Mouse (Mus musculus) CD4-positive helper T cell, adult 2 months (primary cell): Measurements from ENCODE around the gene Colq.

ENCODE experiments used
- DNase-seq: peaks from one replicate; pipeline ENCODE4 v3.0.0-alpha.2; 2012; ENCODE audit warnings: low read depth, missing footprints, low spot score

Colq gene

DNA sequence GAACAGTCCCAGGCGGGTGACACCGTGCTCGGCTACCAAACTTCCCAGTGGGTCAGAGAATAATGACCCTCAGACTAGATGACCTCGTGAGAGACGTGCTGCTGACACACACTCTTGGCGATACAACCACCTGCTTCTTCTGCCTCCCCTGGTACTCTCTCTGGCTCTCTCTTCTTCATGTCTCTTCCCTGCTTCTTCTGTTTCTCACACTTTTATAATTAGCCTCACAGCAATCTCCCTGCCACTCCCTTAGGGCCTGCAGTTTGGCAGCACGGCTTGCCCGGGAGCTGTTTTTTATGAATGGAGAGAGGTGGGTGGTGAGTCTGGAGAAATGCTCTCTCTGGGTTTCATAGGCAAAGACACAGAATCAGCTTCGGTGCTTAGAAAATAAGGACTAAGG, 15.3 kb downstream of the Colq start:
- no peak for DNase-seq

DNA sequence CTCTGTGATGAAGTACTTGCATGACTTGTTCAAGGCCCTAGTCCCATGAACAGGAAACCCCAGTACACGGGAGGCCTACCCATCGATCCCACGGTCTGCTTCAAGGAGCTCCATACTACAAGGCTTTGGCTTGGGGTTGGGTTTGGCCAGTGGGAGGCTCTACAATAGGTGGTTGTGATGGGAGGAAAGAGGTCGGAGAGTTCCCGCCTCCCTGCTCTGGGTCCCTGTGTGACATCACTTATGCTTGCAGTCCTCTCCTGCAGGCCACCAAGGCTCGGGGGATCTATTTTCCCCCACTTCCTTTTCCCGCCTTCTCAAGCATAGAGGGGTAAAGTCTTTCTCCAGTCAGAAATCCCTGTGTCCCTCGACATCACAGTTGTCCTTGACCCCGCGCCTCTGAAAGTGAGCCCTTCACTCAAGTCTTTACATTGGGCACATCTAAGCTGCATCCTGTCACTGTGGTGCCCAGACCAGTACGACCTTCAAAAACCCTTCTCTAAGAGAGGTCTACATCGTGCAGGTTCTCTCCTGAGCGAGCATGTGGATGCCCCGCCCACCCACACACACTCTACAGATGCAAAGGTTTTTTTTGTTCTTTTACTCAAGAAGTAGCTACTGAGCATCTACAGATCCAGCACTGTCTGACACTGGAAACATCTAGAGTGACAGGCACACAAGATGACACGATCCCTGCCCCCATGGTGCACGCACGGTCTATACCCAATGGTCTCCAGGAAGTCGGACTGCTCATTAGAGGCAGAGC, 16.1 kb downstream of the Colq start:
- DNase-seq = no peak

DNA sequence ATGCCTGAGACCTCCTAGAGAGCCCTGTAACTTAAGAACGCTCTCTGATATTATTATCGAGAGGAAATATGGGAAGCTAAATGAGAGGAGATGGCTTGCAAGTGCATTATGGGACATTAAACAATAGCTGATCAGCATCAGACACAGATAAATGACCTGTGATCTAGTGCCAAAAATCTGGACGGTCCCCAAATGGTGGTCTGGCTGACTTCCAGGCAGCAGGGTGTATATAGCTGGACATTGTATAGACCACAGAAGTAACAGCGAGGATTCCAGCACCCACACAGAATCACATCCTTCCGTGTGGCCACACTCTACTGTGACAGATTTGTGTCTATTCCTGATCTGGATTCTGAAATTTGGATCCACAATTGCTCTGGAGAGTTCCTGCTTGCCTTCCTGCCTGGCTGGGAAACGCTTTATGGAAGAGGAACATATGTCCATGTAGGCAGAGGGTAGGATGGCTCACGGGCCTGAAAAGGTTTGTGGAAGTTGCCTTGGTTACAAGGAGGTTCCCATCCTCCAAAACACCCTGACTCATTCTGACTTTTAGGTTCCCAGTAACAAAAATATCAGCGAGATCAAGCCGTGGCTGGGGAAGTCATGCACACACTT, 18.5 kb downstream of the Colq start:
- no peak for DNase-seq

DNA sequence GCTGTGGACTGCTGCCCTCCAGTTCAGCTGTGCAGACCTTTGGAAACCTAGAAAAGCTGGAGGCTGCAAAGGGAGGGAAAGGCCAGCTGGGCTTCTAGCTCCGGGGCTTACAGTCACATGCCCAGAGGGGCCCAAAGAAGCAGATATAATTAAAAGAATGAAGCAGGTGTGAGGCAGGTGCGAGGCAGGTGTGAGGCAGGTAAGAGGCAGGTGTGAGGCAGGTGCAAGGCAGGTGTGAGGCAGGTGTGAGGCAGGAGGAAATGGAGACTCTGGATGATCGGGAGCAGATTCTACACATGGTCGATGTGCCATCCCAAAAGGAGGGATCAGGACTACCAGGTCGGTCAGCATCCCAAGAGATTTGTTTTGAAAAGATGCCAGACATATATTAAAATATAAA, 19.7 kb downstream of the Colq start:
- no peak for DNase-seq

DNA sequence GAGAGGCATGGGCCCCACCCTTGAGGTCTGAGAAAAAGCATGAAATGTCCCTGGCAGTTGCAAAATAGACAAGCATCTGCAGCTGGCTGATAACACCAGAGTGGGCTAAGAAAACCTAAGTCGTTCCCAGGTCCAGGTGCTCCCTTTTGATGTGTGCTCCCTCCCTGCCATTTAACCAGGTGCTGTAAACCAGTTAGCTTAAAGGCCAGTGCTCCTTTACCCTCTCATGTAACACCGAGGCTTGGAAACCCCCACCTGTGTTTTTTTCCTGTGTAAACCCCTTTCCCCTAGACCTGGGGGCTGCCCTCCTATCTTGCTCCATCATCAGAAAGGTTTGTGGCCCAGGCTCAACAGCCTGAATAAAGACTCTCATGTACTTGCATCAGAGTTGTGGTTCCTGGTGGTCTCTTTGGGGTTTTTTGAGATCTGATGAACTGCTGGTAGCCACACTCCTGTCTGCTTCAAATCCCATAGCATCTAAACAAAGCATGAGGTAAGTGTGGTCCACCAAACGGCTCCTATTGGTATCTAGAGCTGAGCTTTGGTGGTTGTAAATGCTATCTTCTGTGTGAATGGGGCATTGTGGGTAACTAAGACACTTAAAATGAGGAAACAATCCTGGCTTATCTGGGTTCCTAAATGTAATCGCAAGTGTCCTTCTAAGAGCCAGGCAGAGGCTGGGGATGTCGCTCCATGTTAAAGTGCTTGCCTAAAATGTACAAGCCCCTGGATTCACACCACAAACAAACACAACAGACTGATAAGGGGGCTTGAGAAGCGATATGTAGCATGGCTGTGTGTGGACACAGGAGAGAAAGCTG, 20.8 kb downstream of the Colq start:
- DNase-seq = peak; percentile 19

DNA sequence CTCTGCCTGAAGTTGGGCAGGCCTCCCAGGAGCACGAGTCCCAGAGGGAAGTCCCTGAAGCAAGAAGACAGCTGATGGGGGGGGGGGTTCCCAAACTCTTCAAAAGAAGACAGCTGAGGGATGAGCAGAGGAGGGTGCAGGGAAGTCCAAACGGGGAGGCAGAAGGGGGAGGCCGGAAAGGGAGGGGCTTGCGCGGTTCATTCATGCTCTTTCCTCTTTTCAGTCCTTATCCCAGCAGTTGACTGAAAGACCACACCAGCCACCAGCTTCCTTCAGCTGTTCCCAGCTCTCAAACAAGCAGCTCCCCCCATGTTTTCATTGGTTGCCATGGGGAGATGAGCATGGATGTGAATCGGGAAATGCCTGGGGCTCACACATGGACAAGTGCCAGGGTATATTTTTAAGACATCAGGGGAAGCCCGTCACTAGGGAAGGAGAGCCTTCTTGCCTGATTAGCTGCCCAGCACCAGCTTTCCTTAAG, 22.0 kb downstream of the Colq start:
- DNase-seq = no peak

DNA sequence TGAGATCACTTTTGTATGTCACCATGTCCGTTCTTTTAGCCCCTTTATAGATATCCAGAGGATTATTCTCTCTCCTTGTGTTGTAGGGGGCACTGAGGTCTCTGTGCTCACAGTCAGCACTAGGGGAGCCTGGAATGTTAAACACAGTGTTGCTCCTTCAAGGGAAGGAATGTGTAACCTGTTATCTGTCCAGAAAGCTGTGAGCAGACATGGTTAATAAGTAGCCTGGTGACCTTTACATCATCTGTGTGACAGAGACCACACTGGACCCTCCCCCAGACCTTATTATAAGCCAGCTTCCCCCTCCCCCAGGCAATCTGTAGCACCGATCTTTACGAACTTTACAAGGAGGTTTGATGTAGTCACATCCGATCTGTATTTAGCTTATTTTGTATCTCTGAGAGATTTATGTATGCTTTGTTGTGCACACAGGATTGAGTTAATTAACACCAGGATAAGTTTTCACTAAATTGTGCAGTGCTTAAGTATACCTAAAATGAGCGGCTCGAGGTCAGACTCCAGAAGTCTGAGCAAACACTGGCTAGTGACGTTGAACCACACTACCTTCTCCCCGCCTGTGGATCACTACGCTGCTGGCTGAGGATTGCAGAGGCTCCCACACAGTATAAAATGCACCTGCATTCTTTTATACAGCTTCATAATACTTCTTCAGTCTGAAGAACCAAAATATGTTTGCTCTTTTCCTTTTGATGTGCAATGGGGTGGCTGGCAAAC, 25.5 kb downstream of the Colq start:
- DNase-seq = no peak

DNA sequence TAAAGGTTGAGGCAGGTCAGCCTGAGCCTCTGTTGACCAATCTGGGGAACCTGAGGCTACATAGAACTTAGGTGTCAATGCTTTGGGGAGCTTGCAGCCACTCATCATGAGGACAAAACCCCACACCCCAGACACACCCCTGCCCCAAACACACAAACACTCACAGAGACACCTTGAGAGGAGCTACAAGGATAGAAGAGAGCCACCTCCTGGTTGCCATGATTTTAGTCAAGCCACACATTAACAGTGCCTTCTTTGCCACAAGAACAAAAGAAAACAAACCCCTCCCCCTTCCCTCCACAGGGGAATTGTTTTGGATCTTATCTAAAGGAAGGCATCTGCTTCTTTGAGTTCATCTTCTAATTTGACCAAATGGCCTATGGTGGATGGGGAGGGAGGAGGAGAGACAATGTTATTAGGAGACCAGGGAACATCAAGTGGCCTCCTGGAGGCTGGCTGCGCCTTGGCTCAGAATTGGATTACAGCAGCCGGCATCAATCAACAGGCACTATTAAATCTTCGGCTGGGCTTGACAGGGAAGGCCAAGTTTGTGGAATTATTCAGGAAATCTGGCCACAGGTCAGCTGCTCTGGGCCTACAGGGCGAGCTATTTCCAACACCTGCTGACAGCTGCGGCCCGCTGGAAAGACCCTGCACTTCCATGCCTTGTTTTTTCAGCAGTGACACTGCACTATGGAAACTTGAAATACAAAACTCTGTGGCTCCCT, 26.5 kb downstream of the Colq start:
- no peak for DNase-seq

DNA sequence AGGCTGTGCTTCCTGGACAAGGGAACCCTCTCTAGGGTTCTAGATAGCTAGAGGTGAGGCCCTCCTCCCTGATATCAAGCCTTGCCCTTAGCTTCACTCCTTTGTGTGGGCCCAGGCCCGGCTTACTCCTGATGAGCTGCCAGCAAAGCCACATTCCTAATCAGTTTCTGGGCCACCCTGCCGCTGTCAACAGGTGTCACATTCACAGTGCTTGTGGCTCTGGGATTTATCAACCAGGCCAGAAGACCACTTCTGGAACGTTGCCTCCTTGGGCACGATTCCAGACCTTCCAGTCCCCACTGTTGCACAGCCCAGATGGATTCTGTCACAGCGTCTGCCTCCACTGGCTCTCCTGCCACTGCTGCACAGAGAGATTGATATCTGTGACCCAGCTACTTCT, 30.3 kb downstream of the Colq start:
- no peak for DNase-seq

DNA sequence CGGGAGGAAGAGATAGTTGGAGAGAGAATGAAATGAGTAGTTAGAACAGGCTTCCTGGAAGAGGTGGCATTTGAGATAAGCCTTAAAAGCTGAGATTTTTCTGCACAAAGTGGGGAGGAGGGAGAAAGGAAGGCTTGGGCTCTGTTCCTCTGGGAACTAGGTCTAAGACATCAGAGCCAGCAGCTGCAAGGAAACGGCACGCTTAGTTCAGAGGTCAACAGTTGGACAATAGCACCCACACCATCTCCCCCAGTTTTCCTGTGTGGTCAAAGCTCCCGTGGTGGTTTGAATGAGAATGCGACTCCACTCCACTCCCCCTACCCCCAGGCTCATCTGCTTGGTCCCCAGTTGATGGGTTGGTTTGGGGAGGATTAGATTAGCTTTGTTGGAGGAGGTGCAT, 31.9 kb downstream of the Colq start:
- DNase-seq = no peak

DNA sequence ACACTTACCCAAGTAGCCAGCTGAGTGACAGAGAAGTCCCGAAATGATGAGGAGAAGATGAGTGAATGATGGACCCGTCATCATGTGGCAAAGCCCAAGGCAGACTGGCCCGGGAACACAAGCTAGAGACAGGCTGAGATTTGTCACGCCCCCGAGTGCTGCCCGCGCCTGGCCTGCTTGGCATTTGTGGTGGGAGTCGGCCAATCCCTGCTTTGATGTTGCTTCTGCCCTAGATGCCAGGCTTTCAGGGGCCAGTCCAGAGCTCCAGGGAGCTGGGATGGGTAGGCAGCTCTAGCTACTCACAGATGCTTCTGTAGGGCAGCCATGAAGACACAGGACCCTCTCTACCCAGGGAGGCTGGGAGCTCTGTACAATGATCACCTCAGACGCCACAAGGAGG, 33.4 kb downstream of the Colq start:
- no peak for DNase-seq

DNA sequence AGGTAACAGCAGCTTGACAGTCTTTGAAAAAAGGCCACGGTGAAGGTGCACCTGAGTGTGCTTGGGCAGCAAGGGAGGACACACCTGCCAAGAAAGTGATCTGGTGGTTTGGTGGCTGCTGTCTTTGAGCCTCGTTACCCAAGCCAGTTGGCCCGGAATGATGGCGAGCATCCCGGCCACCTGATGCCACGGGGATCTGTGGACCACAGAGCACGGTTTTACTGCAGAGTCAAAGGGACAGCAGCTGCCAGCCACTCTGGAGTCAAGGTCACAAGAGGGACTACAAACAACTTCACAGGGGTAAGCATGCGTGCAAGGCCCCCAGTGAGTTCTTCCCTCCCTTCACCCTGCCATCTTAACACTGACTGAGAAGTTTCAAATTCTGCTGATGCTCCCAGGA, 33.9 kb downstream of the Colq start:
- no peak for DNase-seq

DNA sequence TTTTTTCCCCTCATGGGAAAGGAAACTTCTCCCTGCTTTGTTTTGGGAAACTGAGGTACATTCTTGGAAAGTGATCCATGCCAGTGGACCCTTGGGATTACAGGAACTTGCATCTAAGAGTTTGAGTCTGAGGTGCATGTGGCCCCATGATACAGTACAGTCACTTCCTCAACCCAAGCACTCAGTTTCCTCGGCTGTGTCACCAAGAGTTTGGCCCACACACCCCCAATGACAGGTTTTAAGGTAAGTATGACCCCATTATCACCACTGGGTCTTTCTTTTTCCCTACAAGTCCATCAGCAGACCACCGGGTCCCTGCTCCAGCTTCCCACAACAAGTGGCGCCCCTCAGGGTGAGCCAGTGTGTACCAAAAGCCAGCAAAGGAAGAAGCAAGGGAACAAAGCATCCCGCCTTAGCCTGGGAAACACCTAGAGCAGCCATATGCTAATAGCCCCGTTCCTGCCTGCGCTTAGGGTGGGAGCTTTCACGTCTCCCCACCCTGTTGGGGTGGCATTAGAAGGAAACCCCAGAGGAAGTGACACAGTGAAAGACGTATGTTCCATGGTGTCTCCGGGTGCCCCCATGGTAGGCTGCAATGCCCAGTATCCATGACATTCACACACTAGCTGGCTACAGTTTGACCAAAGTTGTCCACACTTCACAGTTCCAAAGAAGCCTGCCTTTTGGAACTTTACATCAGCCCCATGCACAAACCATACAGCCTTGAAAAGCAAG, 34.5 kb downstream of the Colq start:
- DNase-seq = no peak

DNA sequence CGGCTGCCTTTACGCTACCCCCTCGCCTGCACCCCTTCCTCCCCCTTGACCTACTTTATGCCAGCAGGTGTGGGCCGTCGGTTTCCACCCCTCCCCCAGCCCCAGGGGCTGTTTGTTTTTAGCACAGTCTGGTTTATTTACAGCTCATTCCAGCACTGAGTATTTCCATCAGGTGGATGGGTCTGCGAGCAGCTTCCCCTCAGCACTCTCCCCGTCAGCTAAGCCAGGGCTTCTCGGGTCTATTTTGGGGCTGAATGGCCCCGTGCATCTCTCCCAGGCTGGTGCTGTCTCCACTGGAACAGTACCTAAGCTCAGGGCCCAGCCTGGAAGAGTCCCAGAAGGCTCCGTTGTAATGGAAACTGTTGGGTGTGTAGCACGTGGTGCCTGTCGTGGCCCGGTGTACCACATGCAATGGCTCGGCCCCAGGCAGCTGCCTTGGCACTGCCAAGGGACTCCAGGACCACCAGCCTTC, 35.1 kb downstream of the Colq start:
- DNase-seq = peak; percentile 31

DNA sequence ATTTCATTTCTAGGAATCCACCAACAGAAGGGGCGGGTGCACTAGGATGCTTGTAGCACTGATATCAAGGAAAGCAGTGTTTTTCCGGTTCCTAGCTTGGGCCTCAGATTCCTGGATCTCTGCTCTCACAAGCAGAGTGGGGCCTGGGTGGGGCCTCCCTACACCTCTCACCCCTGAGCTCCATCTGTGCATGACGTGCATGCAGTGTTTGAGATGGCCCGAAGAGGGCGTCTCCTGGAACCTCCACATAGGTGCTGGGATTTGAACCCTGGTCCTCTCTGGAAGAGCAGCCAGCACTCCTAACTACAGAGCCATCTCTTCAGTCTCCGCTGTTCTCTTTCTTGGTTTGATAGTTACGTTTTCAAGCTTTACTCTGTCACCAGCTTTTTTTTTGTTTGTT, 36.1 kb downstream of the Colq start:
- no peak for DNase-seq

DNA sequence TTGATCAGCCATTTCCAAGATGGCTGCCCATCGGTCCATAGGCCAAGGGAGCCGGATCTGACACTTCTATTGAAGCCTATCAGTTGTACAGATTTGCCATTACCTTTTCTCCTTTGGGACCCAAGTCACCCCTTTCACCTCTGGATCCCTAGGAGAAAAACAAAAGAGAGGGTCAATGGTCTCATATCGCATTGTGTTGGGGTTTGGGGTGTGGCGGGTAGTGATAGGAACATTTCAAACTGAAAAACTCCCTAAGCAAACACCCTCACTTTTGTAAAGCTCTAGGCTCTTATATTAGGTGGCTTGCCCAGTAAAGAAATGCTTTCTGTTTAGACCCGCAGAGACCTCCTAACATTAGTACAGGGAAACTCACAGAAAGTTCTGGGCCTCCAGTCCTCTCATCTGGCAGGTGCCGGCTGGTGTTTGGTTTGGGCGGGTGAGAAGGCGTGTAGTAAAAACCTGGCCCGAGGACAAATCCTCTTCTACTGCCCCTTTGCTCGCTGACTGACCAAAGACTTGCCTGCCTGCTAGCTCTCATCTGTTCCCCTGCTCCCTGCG, 47.2 kb downstream of the Colq start:
- no peak for DNase-seq

DNA sequence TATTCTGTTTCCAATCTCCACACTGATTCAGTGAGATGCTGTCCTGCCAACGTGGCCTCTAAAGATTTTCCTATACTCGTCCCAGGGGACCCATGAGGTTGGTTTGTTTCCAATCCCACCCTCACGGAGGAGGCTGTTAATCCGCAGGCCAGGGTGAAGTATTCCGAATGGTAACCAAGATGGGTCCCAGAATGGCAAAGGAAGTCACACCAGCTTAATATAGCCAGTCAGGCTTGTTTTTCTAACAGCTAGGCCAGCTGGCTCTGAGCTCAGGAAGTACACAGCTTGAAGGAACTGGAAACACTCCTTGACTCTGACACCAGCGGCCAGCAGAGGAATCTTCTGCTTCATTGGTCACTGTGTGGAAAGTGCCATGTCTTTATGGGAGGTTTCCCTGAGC, 53.8 kb downstream of the Colq start:
- no peak for DNase-seq

DNA sequence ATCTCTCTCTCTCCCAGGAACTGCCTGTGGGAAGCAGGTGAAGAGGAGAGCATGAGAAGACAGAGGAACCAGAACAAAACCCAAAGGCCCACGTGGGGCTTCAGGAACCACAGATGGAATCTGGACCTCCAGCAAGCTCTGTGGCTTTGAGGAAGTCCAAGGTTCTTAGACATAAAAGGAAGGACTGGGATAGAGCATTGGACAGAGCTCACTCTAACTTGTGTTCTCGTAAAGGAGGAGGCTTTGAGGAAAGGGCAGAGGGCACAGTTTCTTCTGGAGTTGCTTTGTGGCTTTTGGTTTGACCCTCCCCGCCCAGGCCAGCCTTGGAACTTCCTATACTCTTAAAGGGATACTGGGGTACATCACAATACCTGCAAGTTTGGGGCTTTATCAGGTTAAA, 58.5 kb downstream of the Colq start:
- no peak for DNase-seq

DNA sequence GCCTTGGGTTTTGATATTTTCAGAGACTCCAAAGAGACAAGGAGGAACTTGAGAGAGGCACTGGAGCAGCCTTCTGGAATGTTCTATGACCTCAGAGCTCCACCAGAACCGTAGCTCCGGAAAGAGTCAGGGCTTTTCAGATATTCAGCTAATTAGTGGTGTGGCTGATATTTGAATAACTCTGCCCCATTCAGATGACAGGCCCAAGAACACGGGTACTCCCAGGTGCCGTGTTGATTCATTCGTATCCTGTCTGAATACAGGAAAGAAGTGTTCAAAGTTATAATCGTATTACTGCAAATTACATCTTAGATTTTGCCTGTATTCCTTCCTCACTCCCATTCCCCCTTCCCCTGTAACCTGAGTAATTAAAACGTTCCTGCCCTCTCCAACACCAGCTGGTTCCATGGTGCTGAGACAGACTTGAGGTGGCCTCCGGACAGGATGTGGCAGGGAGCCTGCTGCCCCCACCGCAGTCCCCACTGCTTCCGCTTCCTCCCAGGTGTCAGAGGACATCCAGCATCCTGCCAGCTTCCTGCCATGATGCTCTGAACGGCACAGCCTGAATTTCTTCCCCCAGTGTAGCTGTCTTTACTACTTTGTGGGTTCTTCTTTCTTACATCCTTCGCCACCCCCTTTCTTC, 59.5 kb downstream of the Colq start:
- peak; percentile 79 for DNase-seq

DNA sequence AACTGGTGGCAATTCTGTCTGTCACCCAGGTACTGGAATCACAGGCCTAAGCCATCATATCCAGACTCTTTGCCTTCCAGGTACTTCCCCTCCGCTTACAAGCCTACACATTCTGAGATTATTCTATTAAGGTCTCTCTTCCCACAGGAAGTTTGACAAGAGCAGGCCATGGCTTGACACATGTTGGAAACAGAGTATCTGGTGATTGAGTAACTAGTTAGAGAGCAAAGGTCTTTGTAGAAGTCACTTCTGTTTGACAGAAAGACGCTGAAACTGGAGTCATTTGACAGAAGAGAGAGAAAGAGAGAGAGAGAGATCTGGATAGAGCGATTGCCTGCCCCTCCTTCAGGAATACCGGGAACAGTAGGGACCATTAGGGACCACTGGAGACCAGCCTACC, 60.3 kb downstream of the Colq start:
- DNase-seq = no peak
